Mouse (Mus musculus): ENCODE results near the gene Ticam1.
"Not testable (repeated sequence)": the region's sequence is repeated elsewhere in the genome, so short reads cannot be mapped to it uniquely, and the experiment has no call there.

Ticam1 gene

DNA sequence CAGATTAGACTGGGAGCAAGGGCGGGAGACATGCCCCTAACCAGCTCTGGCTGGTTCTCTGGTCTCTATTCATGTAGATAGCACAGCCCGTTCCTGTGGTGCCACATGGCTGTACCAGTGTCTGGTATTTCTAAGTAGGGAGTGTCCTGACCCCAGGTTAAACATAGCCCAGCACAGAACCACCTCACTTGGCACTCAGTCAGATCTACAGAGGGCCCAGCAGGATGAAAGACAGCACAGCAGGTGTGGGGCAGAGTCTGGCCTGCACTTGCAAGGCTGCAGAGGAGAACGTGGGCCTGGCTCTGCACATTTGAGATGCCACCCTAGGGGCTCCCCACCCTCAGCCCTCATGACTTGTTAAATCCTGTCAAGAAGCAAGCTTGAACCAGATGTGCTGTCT is 15.4 kb downstream of the Ticam1 start:
- no peak for DNase-seq

DNA sequence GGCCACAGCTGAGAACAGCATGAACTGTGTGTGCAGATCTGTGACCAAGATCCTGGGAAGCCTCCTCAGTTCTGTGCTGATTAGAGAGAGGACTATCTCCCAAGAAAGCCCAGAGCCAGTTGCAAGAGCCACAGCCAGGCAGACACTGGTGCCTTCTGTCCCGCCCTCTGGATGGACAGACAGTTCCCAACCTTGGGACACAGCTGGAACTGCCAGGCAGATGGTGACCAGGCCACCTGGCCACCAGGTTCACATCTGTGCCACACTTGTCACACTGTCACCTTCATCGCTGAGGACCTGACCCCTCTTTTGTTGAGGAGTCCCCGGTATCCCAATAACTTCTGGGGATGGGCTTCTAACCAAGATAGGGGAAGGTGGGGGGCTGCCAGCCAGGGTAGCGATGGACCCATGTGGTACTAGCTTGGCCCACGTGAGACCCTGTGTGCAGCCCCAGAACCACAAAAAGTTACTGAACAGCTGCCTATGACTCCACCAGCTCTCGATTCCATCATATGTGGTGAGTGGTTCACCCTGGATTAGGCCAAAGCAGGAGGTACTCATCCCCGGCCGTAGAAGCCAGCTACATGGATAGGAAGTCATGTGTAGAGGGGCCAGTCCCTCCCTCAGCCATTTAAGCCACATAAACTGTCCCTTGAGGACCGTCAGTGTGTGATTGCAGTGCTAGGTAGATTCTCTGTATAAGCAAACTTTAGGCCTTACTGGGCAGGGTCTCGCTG is 17.1 kb downstream of the Ticam1 start:
- DNase-seq, result no peak

DNA sequence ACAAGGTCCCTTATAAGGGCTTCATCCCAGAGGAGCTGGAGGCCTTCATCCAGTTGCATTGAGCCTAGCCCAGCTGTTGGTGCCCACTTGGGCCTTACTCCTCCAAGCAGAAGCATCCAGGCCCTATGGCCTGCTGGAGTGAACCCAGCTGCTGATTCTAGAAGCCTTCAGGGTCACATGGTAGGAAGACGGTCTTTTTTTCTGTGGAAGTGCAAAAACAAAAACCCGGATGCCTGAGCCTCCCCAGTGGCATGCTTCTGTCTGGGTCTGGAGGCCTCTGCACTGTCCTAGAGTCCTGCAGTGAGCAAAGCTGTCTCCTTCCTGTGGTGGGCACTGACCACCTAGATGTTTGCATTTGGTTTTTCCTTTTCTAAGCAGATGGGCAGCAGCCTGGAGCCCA is 17.8 kb downstream of the Ticam1 start:
- not testable (repeated sequence) for DNase-seq

DNA sequence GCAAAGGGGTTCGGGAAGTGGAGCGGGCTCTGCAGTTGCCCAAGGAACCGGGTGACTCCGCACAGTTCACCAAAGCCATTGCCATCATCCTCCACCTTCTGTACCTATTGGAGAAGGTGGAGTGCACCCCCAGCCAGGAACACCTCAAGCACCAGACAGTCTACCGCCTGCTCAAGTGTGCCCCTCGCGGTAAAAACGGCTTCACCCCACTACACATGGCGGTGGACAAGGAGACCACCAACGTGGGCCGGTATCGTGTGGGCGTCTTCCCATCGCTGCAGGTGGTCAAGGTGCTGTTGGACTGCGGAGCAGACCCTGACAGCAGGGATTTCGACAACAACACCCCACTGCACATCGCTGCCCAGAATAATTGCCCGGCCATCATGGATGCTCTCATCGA is 18.3 kb downstream of the Ticam1 start:
- DNase-seq, result not testable (repeated sequence)

DNA sequence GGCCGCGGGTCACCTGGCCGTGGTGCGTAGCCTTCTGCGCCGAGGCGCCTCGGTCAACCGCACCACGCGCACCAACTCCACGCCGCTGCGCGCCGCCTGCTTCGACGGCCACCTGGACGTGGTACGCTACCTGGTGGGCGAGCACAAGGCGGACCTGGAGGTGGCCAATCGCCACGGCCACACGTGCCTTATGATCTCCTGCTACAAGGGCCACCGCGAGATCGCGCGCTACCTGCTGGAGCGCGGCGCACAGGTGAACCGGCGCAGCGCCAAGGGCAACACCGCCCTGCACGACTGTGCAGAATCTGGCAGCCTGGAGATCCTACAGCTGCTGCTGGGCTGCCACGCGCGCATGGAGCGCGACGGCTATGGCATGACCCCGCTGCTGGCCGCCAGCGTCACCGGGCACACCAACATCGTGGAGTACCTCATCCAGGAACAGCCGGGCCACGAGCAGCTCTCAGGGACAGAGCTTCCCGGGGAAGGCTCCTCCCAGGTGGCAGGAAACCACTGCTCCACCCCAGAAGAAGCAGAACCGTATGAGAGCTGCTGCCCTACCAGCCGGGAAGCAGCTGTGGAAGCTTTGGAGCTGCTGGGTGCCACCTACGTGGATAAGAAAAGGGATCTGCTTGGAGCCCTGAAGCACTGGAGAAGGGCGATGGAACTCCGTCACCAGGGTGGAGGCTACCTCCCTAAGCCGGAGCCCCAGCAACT is 19.2 kb downstream of the Ticam1 start:
- DNase-seq, result no peak

DNA sequence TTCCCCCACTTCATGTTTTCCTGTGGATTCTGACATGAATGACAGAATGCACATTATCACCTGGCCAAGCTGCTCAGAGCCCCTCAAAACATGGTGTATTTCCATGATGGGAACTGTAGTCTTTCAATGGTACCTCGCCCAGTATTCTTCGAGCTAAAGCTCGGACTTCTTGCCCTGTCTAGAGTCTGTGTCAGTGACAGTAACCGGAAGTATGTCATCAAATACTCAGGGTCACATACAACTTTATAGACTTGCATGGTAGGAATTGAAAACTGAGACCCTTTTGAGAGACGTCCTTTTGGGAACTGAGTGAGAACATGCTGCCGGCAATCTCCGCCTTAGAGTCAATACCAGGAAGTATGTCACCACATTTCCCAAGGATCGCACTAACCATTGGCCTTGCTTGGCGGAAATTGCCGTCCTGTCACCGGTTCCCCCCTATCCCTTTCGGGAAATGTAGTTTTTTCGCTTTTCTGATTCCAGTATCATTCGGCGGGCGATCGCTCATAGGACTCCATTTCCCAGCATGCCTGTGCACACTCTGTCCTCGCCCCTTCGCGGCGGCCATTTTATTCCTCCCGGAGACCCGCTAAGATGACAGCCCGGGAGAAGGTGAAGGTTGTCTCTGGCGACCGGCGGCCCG is 20.2 kb downstream of the Ticam1 start, which contains the start of gene Fem1a:
TSS of gene Fem1a (plus strand) at position 572 of the 643 bp plus-strand sequence.
- DNase-seq, result peak; percentile 98

DNA sequence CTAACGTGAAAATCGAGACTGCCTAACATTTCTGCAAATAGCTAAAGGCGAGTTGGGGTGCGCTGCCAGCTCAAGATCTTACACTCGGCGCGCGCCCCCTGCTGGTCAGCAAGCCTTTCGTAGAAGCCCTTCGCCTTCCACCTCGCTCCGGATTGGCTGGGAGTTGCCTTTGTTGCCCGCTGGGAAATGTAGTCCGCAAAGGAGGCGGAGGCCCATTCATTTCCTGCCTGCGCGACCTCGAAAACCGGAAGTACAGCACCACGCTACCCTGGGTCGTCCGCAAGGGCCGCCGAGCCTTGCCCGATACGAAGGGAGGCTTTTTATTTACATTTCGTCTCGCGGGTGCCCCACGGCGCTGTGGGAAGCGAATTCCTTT is 20.7 kb downstream of the Ticam1 start:
- peak; percentile 100 for DNase-seq

DNA sequence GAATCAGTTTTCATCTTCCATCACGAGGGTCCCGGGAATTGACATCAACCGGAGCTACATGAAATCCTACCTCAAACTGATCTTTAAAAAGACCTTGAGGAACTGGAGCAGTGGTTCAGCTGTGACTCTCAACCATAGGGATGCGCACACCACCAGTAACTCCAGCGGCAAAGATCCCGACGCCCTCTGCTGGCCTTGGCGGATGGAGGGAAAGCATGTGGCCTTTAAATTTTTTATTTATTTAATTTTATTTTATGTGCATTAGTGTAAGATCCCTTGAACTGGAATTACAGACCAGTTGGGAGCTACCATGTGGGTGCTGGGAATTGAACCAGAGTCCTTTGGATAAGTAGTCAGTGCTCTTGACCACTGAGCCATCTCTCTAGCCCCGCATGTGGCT is 21.2 kb downstream of the Ticam1 start:
- peak; percentile 65 for DNase-seq

DNA sequence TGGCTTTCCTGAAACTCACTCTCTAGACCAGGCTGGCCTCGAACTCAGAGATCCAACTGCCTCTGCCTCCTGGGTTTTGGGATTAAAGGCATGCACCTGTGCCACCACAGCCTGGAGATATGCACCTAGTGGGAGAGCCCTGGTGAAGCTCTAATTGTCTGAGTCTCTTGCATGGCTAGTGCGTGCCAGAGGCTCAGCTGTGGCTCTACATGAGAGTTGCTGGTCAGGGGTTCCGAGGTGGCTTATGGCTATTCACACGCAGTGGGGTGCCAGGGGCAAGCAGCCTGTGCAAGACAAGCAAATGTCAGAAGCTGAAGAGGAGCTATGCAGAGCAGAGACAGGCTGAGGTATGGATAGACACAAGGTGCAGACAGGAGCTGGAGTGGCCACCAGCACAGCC is 21.9 kb downstream of the Ticam1 start:
- DNase-seq, result no peak

DNA sequence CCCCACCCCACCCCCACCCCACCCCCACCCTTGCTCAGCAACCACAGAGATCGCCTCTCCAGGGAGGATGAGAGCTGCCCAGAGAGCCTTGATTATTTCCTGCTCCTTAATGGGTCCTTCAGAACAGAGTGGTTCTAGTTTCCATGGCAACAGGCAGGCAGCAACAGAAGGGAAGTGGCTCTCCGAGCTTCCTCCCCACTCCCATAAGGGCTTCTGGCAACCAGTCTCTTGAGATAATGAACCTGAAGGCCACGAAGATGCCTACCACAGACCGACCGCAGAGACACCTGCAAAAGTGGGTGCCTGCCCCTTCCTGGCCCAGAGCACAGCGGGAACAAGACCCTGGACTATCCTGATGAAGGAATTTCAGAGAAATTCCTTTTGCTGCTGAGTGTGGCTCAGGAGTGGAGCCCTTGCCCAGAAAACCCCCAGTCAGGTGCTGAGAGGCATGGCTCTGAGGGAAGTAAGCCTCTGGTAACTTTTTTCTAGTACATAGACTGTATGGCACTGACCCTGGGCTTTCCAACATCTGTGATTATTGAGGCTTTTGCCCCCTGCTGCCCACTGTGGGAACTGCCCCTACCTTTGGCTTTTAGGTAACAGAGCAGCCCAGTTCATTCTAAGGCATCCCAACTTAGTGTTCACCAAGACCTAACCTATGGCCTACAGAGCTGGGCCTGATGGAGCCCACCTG is 25.3 kb downstream of the Ticam1 start:
- peak; percentile 71 for DNase-seq

DNA sequence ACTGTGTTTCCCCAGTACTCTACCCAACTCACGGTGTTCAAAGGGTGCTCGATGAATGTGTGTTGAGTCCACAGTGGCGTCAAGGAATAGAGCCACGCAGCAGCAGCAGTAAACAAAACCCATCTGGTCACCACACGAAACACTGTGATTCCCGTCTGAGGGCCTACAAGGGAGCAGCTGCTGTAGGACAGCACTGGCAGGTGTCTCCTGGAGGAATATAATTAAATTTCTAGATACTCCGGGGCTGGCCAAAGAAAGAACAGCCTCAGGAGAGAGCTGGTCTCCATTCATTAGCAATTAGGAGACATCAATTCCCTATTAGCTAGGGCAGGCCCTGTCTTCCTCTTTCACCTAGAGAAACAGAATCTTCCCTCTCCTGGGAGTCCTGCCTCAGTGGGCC is 31.0 kb downstream of the Ticam1 start:
- no peak for DNase-seq

DNA sequence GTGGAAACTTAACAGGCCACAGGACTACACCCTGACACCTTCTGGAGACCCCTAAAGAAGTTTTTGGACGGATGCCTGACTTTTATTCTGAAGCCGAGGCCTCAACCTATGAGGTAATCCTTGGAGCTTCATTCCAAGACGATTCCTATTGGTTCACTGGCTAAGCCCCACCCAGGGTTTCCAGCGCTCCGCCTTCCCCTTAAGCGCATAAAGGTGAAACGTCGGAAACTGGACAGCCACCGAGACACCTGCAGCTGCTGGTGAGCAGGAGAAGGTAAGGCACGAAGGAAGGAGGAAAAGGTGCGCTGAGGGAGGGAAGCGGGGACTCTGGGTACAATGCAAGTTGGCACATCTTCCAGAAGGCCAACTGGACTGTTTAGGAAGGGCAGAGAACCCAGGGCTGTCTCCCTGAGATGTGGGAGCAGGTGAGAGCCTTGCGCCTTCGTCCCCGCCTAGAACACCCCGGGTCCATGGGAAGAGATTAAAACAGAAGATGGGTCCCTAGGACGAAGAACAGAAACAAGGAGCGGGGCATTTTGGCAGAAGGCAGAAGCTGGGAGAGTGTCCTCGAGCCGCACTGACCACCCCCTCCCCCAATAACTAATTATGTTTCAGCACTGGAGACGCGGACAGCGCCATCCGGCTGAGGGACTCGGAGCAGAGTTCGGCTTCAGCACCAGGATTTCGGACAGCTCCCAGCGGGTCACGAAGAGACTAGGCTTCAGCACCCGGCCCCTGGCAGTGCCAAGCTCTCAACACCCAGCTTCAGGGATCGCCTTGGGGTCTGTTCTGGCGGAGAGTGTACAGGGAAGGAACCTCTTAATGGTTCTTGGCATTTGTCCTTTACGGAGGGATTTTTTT is 34.8 kb downstream of the Ticam1 start:
- peak; percentile 82 for DNase-seq

DNA sequence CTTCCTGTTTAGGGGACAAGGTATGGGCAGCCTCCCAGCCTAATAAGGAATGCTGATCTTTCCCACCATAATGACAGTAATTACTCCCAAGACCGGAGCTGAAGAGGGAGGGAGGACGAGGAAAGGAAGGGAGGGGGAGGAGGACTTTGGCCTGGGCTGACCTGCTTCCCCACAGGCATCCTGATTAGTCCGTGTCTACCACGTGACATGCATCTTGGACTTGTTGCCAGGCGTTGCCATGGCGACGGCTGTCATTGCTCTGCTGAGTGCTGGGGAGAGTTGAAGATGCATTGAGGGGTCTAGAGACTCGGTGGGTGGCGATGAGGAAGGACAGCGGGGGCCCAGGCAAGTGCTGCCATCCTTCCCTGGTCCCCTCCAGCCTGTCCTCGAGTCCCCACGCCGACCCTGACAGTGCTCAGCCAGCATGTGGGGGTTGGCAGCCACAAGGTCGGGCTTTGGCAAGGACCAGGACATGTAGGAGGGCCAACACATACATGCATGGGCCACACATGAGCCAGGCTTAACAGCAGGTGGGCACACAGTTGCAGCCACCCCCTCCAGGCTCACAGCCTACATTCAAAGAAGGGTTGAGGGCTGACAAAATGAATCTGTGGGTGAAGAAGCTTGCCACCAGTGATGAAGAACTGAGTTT is 42.6 kb downstream of the Ticam1 start:
- DNase-seq, result peak; percentile 84

DNA sequence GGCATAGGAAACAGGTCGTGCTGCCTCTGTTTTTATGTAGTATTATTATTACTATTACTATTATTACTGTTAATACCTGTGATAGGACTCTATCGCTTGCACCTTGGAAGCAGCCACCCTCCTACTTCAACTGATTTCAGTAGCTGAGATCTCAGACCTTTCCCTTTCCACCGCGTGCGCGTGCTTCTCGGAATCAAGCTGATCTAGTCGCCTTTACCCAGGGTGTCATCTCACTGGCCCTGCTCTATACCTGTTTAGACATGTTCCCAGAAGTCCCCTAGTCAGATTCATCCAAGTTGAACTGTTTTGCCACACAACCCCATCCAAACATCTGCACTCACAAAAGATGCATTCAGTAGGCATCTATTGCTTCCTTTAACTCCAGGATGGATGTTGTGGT is 43.2 kb downstream of the Ticam1 start:
- DNase-seq, result no peak

DNA sequence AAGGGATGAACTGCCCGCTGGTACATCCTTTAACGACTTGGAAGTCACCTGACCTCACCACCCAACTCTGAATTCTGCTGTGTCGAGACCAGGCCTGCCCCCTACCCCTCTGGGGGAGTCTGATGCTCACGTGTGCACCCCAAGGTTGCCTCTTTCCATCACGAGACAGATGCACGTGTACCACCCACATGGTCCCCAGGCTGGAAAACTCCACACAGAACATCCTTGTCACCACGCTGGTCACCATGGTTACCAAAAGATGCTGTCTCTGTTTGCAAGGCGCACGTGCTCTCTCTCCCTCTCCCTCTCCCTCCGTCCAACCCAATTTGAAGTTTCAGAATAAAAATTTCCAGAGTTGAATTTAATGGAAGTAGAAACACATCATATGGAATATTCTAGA is 46.6 kb downstream of the Ticam1 start:
- DNase-seq, result peak; percentile 88

DNA sequence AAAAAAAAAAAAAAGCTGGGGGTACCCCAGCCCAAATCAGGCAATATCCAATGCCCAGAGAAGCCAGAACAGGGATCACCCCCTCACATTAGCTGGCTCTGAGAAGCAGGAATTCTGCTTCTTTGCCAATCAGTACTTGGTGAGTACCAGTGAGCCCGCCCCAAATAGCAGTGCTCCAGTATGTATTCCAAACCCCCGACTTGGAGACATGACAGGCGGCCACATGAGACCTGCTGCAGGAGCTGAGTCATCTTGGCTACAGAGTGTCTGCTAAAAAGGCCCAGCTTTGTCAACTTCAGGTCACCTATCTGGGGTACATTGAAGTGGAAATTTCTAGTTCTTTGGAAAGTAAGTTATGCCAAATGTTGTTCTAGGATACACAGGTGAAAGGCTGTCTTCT is 50.0 kb downstream of the Ticam1 start:
- no peak for DNase-seq

DNA sequence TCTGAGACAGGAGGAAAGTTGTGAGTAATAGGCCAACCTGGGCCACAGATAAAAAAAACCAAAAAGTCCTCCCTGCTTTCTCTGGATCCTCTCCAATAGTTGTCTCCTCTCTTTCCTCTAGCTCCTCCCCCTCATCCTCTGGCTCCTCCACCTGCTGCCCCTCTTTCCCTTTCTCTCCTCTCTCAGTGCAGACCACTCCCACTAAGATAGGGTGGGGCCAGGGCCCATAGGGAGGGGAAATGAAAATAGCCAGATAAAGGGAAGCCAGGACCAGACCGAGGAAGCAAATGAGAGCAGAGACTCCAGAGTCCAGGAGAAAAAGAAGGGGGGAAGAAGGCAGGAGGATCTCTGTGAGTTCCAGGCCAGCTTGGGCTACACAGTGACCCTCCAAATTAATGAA is 51.7 kb downstream of the Ticam1 start:
- DNase-seq, result no peak

DNA sequence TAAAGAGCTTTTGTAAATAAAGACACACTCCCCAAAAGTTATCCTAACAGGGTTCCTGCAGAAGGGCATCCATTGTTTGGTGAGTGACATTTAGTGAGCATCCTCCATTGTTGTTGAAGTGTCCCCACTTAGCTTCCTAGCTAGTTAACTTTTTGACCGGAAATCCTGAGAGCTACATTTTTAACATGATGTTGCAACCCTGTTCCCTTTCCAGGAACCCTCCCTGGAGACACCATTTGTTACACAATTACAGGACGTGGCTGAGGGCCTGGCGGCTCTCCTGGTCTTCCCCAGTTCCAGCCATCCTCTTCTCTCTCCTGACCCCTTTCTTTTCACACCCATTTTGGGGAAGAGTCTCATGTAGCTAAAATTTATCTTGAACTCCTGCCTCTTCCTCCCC is 56.8 kb downstream of the Ticam1 start:
- no peak for DNase-seq

Measured in right cerebral cortex, adult 18-20 months (tissue).